Mouse (Mus musculus): Measurements from ENCODE around the gene Gm3250. TPM values are rescaled to one million over a fixed set of nuclear protein-coding genes. Genes with fewer than 3 reads are reported as not detected.

The Gm3250 gene
- polyA plus RNA-seq, 1 experiment: not detected

DNA sequence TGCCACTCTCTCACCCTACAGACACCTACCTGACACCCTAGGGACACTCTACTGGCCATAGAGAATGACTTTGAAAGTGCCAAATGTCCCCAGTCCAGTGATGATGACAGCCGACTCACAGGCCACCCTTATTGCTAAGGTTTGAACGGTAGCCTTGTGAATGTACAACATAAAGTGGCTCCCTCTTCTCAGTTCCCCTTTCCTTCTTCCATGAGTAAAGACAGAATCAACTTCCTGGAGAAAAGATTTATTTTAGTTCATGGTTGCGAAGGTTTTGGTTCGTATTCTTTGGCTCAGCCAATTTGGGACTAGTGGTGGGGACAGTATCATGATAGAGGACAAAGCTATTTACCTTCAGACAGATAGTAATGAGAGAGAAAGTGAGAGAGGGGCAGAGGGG lies 43.4 kb downstream of the Gm3250 start:
- Histone ChIP-seq H3K27ac (ENCODE audit: insufficient read depth, low read length) (no peak overlapping the region), H3K4me1 (ENCODE audit: control insufficient read depth, insufficient read depth, low read length) (no peaks in the 10 kb centered on the region), H3K4me3 (ENCODE audit: insufficient read depth, low read length) (no peak overlapping the region)
- TF ChIP-seq POLR2A (IDR thresholded peaks at IDR 0.05; ENCODE audit: low read depth, low read length): no peak
- TF ChIP-seq CTCF (IDR thresholded peaks at IDR 0.05; ENCODE audit: borderline replicate concordance, insufficient read depth, low read length): no peak

DNA sequence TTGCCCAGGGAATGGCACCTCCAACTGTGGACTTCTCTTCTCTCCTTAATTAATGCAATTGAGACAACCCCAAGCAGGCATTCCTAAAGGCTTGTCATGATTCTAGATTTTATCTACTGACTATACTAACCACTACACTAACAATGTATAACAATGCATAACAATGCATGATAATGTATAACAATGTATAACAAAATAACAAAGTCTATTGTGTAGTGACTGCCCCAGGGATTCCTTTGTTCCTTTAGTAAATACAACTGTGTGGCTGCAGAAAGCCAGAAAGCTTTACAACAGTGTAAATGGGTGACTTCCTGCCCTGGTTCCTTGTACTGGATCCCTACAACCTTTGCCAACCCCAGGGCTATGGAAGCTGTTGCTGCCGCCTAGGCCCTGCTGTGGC lies 46.4 kb downstream of the Gm3250 start:
- TF ChIP-seq CTCF (IDR thresholded peaks at IDR 0.05; ENCODE audit: borderline replicate concordance, insufficient read depth, low read length) (no peak), POLR2A (IDR thresholded peaks at IDR 0.05; ENCODE audit: low read depth, low read length) (no peak)
- H3K4me1 ChIP-seq (ENCODE audit: control insufficient read depth, insufficient read depth, low read length): no peaks in the 10 kb centered on the region

More for the DNA sequence above, 46.4 kb downstream of the Gm3250 start:
- no peak overlapping the region for H3K4me3 ChIP-seq (ENCODE audit: insufficient read depth, low read length)
- no peak overlapping the region for H3K27ac ChIP-seq (ENCODE audit: insufficient read depth, low read length)

Other genes starting within 250 kb of the Gm3250 start
- gene Pttg1ip, start 200.8 kb downstream of the Gm3250 start, polyA plus RNA-seq (2011; ENCODE audit: insufficient read length, low read depth, missing spikeins): 138 and 151 TPM in 2 replicates
- gene Sumo3, start 176.4 kb downstream of the Gm3250 start, polyA plus RNA-seq (2011; ENCODE audit: insufficient read length, low read depth, missing spikeins): 130 and 167 TPM in 2 replicates
- 31.7 and 53.4 TPM in 2 replicates for gene Gm49325, start 176.3 kb downstream of the Gm3250 start, polyA plus RNA-seq (2011; ENCODE audit: insufficient read length, low read depth, missing spikeins)
- 62.1 and 63.8 TPM in 2 replicates for gene Ube2g2, start 160.3 kb downstream of the Gm3250 start, polyA plus RNA-seq (2011; ENCODE audit: insufficient read length, low read depth, missing spikeins)
- gene Tspear, start 96.0 kb downstream of the Gm3250 start, polyA plus RNA-seq (2011; ENCODE audit: insufficient read length, low read depth, missing spikeins): not detected in 2 replicates
- not detected in 2 replicates for gene Gm19402, start 91.8 kb downstream of the Gm3250 start, polyA plus RNA-seq (2011; ENCODE audit: insufficient read length, low read depth, missing spikeins)
- not detected in 2 replicates for gene Gm9508, start 85.3 kb downstream of the Gm3250 start, polyA plus RNA-seq (2011; ENCODE audit: insufficient read length, low read depth, missing spikeins)
- not detected in 2 replicates for gene Gm10272, start 75.9 kb downstream of the Gm3250 start, polyA plus RNA-seq (2011; ENCODE audit: insufficient read length, low read depth, missing spikeins)
- not detected in 2 replicates for gene Gm10024, start 71.1 kb downstream of the Gm3250 start, polyA plus RNA-seq (2011; ENCODE audit: insufficient read length, low read depth, missing spikeins)
- gene Gm10142, start 66.7 kb downstream of the Gm3250 start, polyA plus RNA-seq (2011; ENCODE audit: insufficient read length, low read depth, missing spikeins): not detected in 2 replicates
- not detected in 2 replicates for gene Krtap12-1, start 61.9 kb downstream of the Gm3250 start, polyA plus RNA-seq (2011; ENCODE audit: insufficient read length, low read depth, missing spikeins)
- not detected in 2 replicates for gene Gm10100, start 56.1 kb downstream of the Gm3250 start, polyA plus RNA-seq (2011; ENCODE audit: insufficient read length, low read depth, missing spikeins)
- gene Gm18596, start 39.9 kb downstream of the Gm3250 start, polyA plus RNA-seq (2011; ENCODE audit: insufficient read length, low read depth, missing spikeins): not detected in 2 replicates
- gene Gm9736, start 31.2 kb downstream of the Gm3250 start, polyA plus RNA-seq (2011; ENCODE audit: insufficient read length, low read depth, missing spikeins): not detected in 2 replicates
- gene Gm3233, start 22.9 kb downstream of the Gm3250 start, polyA plus RNA-seq (2011; ENCODE audit: insufficient read length, low read depth, missing spikeins): not detected in 2 replicates
- gene Gm3238, start 11.2 kb downstream of the Gm3250 start, polyA plus RNA-seq (2011; ENCODE audit: insufficient read length, low read depth, missing spikeins): not detected in 2 replicates
- gene Gm7138, start 5.6 kb downstream of the Gm3250 start, polyA plus RNA-seq (2011; ENCODE audit: insufficient read length, low read depth, missing spikeins): not detected in 2 replicates
- not detected in 2 replicates for gene Gm7137, start 5.7 kb upstream of the Gm3250 start, polyA plus RNA-seq (2011; ENCODE audit: insufficient read length, low read depth, missing spikeins)
- gene Gm9639, start 12.5 kb upstream of the Gm3250 start, polyA plus RNA-seq (2011; ENCODE audit: insufficient read length, low read depth, missing spikeins): not detected in 2 replicates
- gene Gm19668, start 16.6 kb upstream of the Gm3250 start, polyA plus RNA-seq (2011; ENCODE audit: insufficient read length, low read depth, missing spikeins): not detected in 2 replicates
- not detected in 2 replicates for gene Gm9507, start 29.3 kb upstream of the Gm3250 start, polyA plus RNA-seq (2011; ENCODE audit: insufficient read length, low read depth, missing spikeins)
- gene Gm2696, start 32.1 kb upstream of the Gm3250 start, polyA plus RNA-seq (2011; ENCODE audit: insufficient read length, low read depth, missing spikeins): not detected in 2 replicates
- not detected in 2 replicates for gene Krtap10-4, start 44.6 kb upstream of the Gm3250 start, polyA plus RNA-seq (2011; ENCODE audit: insufficient read length, low read depth, missing spikeins)
- gene Krtap10-10, start 53.4 kb upstream of the Gm3250 start, polyA plus RNA-seq (2011; ENCODE audit: insufficient read length, low read depth, missing spikeins): not detected in 2 replicates
- gene Gm36176, start 64.3 kb upstream of the Gm3250 start, polyA plus RNA-seq (2011; ENCODE audit: insufficient read length, low read depth, missing spikeins): not detected in 2 replicates
- gene Gm10318, start 70.3 kb upstream of the Gm3250 start, polyA plus RNA-seq (2011; ENCODE audit: insufficient read length, low read depth, missing spikeins): not detected in 2 replicates
- not detected in 2 replicates for gene Gm3285, start 79.4 kb upstream of the Gm3250 start, polyA plus RNA-seq (2011; ENCODE audit: insufficient read length, low read depth, missing spikeins)
- gene Lrrc3, start 120.0 kb upstream of the Gm3250 start, polyA plus RNA-seq (2011; ENCODE audit: insufficient read length, low read depth, missing spikeins): 1.8 and 1.9 TPM in 2 replicates
- gene Trpm2, start 188.0 kb upstream of the Gm3250 start, polyA plus RNA-seq (2011; ENCODE audit: insufficient read length, low read depth, missing spikeins): not detected in 2 replicates
- 10.5 and 11.9 TPM in 2 replicates for gene 1810043G02Rik, start 196.0 kb upstream of the Gm3250 start, polyA plus RNA-seq (2011; ENCODE audit: insufficient read length, low read depth, missing spikeins)
- gene Pfkl, start 227.5 kb upstream of the Gm3250 start, polyA plus RNA-seq (2011; ENCODE audit: insufficient read length, low read depth, missing spikeins): 46.8 and 59.8 TPM in 2 replicates